Mouse (Mus musculus): ENCODE results near the gene Trpm8.

The Trpm8 gene

GRCm38 (mm10) chr1:88267489-88267888 is 10.0 kb upstream of the Trpm8 start:
- no peak for DNase-seq

- no peak for DNase-seq
Observed at GRCm38 (mm10) chr1:88268070-88268469, 9.4 kb upstream of the Trpm8 start.

- no peak for DNase-seq
Observed at GRCm38 (mm10) chr1:88269539-88270309, 7.7 kb upstream of the Trpm8 start.

GRCm38 (mm10) chr1:88272851-88273250 is 4.6 kb upstream of the Trpm8 start:
- no peak for DNase-seq

GRCm38 (mm10) chr1:88273326-88273725 is 4.1 kb upstream of the Trpm8 start:
- DNase-seq = no peak

GRCm38 (mm10) chr1:88273832-88274231 is 3.6 kb upstream of the Trpm8 start:
- DNase-seq = no peak

- no peak for DNase-seq
Observed at GRCm38 (mm10) chr1:88274371-88275077, 2.9 kb upstream of the Trpm8 start.

GRCm38 (mm10) chr1:88275078-88275680 is 2.3 kb upstream of the Trpm8 start:
- DNase-seq = no peak

GRCm38 (mm10) chr1:88275698-88276523 is 1.6 kb upstream of the Trpm8 start:
- no peak for DNase-seq

GRCm38 (mm10) chr1:88276524-88277097 is 850 bp upstream of the Trpm8 start:
- DNase-seq = no peak

GRCm38 (mm10) chr1:88277818-88278511 is 504 bp downstream of the Trpm8 start:
- DNase-seq = no peak

- DNase-seq = no peak
Observed at GRCm38 (mm10) chr1:88279111-88280005, 1.9 kb downstream of the Trpm8 start.

GRCm38 (mm10) chr1:88280006-88280690 is 2.7 kb downstream of the Trpm8 start:
- DNase-seq = no peak

- no peak for DNase-seq
Observed at GRCm38 (mm10) chr1:88282301-88282700, 4.8 kb downstream of the Trpm8 start.

- no peak for DNase-seq
Observed at GRCm38 (mm10) chr1:88283376-88284227, 6.1 kb downstream of the Trpm8 start.

GRCm38 (mm10) chr1:88284228-88284945 is 6.9 kb downstream of the Trpm8 start:
- no peak for DNase-seq

GRCm38 (mm10) chr1:88284946-88285320 is 7.5 kb downstream of the Trpm8 start:
- no peak for DNase-seq

- no peak for DNase-seq
Observed at GRCm38 (mm10) chr1:88285652-88286051, 8.2 kb downstream of the Trpm8 start.

All from cerebellum, adult 8-10 months (tissue).